Mouse (Mus musculus): ENCODE data around the gene Ppp1r12a. TPM values are rescaled to one million over a fixed set of nuclear protein-coding genes. Genes with fewer than 3 reads are reported as not detected.
A peak's percentile ranks its signal among the peaks of the same experiment; 100 is the strongest.

Ppp1r12a gene
- polyA plus RNA-seq (2012; rRNA removed): 25.6 and 42.1 TPM in 2 replicates

DNA sequence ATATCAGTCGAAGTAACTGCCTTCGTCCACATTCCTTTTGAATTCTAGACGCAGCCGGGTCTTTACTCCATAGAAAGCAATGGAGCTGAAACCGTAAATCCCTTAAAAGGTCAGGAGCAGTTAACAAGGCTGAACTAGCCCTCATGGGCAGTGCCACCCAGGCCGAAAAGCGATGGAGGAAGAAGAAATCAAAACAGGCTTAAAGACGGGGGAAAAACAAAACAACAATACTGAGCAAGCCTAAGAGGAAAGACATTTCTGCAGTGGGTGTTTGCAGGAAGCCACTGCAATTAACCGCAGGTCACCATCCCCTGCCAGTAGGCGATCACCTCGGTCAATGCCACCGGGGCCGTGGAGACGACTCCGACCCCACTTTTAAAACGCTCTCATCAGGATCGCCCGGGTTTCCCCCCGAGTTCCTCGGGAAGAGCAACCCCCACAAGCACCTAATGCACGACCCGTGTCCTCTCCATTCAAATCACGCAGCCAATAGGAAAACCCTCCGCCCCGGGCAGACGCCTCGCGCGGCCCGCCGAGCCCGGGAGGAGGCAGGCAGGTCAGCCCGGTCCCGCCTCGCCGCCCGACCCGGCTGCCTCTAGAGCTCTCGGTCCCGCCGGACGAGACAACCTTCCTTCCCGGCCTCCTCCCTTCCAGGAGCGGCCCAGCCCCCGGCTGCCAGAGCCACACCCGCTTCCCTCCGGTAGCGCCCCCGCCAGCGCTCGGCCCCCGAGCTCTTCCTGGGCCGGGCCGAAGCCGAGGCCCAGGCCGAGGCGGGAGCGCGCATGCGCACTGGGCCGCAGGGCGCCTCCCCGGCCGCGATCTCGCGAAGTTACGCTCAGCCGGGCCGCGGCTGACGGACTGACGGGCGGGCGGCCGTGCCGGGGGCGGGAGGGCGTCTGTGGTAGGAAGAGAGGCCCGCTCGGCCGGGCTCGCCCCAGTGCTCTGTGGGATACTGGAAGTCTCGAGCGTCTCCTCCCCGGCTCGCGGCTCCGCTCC, at the start of gene Ppp1r12a:
Gene Ppp1r12a (plus strand): TSS at position 933 of the 996 bp plus-strand sequence.
- 1% methylated on average over 74 of the region's 89 CpGs for WGBS
- DNase-seq (ENCODE audit: low read depth, low spot score): peak; percentile 74

DNA sequence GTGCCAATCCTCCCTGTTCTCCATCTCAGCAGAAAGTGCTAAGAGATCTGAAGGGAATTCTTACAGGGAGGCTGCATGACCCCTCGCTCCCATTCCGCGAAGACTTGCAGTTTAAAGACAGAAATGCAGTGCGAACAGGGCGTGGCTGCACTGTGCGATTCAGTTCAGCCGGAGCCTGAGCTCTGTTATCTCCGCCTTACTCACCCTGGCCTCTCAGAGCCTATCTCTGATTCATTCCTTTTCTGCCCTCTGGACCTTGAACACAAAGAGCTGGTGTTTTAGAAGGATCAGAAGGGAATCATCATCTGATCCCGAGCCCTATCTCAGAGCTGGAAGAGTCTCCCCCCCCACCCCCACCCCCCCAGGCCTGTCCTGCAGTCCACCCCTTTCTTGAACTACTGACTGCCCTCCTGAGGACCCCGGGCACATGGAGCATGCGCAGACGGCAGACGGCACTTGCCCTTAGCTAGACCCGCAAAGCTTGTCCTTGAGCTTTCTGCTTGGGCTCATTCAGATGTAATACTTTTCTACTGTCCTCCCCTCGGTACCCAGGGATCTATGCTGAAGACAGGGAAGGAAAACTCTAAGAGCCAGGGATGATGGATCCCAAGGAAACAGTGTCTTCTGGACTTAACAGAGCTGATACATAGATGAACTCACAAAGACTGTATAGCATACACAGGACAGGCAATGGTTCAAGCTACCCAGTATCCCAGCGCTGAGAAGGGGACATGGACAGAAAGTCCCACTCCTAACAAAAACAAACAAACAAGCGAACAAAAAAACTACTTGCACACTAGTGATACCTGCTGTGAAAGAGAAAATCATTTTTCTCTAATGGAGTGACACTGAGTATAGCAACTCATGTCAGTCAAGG, 48.4 kb upstream of the Ppp1r12a start:
- WGBS: 29% methylated on average over 17 of the region's 17 CpGs
- DNase-seq (ENCODE audit: low read depth, low spot score): peak; percentile 32

DNA sequence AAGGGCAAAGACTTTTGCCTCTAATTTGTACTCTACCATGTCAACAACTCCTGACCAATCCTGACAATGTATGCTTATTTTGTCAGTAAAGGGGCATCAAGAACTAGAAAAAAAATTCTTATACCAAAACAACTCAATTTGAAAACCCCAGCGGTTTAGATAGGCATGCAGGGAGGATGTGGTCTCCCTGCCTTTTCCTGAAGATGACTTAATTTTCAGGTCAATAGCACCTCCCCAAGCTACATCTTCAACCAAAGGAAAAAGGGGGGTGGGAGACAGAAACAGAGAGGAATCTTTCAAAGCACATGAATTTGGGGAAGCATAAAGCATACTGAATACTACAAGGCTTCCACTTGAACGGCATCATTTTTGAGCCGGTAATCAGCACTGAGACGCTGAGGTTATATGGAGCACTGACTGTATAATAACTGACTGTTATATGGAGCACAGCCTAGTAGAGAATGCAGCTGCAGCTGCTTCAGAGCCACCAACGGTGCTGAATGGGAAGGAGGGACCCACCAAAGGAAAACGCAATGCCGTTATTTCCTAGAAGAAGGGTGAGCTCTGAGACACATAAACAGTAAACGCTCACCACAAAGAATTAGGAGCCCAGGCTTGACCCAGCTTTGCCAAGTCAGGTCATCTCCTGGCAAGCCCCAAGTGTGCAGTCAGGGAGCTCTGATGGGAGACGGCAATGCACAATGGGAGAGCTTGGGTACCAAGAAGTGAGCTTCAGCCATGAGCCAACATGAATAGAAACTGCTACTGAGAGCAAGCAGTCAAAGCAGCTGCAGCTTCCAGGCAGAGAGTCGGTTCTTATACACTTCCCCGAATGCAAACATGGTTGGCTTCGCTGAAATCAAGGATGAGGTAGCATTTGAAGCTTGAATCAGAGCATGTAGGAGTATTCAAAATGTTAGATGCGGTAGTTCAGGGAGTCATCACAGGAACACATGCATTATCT, 43.5 kb upstream of the Ppp1r12a start:
- WGBS: 68% methylated on average over 13 of the region's 13 CpGs
- DNase-seq (ENCODE audit: low read depth, low spot score): no peak

DNA sequence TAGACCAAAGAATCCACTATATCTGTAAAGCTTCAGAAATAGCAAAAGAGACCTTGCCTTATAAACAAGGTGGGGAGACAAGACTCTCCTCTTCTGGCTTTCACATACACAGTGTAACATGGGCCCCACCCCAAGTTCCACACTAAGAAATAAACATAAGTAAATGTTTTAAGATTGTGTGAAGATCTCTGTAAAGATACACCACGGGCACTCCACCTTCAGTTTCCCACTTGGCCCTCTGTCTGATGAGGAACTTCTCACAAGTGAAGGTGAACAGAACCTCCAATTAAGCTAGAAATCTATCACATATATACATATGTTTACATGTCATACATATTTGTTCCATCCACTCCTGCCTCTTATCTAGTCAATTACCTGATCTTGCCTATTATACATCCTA, 42.6 kb upstream of the Ppp1r12a start:
- DNase-seq (ENCODE audit: low read depth, low spot score): no peak
- 42% methylated on average over 1 of the region's 1 CpGs for WGBS

DNA sequence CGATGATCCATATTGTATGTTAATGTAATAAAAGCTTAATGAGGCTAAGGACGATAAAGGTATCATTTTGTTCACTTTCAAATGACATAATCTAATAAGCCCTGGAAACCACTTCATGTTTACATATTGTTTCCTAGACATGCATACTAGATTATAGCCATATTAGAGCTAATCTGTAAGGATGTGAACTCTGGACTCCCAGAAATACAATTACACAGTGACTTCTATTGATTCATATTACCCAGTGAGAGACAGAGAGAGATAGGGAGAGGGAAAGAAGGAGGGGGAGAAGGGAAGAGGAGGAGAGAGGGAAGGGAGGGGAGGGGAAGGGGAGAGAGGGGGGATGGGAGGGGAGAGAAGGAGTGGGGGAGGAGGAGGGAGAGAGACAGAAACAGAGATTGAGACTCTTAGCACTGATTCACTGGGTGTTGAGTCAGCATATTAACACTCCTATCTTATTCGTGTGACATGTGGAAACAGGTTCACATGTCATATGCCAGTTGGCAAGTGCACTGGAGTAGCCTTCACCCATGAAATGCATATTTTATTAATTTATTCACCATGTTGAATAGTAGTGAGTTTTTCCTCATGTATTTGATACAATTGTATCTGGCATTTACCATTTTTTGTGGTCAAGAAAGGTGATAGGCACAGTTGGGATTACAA, 36.9 kb upstream of the Ppp1r12a start:
- WGBS: 43% methylated on average over 3 of the region's 3 CpGs
- DNase-seq (ENCODE audit: low read depth, low spot score): no peak

DNA sequence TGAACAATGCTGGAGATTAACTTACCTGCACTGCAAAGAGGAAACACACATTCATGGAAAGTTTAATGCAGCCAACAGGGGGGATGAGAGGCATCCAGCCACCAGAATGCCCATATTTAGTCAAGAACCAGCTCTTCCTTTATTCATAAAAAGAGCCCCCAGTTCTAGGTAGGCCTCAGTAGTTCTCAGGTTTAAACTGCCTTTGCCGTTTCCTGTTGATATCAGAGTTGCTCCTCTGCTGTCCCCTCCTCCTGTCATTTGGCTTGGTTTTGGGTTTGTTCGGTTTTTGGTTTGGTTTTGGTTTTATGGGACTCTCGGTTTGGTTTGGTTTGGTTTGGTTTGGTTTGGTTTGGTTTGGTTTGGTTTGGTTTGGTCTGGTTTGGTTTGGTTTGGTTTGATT, 32.8 kb upstream of the Ppp1r12a start:
- WGBS: 89% methylated on average over 3 of the region's 3 CpGs
- no peak for DNase-seq (ENCODE audit: low read depth, low spot score)

DNA sequence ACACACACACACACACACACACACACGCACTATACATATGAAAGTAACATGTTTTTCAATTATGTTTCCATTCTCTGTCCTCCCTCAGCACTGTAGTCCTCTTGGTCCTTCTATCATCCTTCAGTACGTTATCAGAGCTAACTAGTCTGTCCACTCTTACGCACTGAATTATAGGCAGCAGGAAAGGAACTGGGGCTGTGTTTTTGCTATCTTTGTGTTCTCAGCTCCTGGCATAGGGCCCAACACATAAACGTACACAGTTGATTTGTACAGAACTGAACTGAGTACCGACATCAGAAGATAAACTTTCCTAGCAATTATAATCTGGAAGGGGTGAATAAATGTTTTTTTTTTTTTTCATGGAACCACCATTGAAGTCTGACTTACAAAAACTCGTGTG, 30.1 kb upstream of the Ppp1r12a start:
- DNase-seq (ENCODE audit: low read depth, low spot score): no peak
- WGBS: 32% methylated on average over 6 of the region's 6 CpGs

DNA sequence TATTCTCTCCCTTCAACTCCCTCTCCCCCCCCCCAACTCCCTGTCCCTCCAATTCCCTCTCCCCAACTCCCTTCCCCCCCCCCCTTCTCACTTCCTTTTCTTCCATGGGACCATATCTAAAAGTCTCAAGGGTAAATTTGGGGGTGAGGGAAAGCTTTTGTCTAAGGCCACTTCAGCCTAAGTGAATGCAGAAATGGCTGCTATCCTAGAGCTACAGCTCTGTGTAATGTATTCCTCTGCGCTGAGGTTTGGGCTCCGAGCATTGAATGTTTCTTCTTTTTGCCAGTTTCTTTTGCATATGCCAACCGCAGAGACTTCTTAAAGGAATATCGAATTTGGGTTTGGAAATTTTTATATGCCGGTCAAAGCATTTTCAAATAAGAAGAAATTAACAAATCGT, 28.7 kb upstream of the Ppp1r12a start:
- DNase-seq (ENCODE audit: low read depth, low spot score): no peak
- 92% methylated on average over 6 of the region's 6 CpGs for WGBS

DNA sequence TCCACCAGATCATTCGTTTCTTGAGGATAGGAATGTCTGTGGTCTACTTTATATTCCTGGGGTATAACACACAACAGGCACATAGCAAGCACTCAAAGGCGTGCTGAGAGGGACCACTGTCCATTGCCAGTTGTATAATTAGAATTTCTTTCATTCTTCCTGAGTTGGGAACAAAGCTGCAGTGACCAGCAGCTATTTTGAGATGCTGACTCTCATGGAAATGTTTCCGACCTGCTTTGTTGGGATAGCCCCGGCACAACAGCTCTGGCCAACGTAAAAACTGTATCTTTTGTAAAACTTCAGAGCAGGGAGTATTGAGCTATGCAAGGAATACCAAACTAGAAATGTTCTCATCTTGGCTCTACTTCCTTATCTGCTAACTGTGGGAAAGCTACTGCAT, 28.2 kb upstream of the Ppp1r12a start:
- 65% methylated on average over 5 of the region's 5 CpGs for WGBS
- no peak for DNase-seq (ENCODE audit: low read depth, low spot score)

DNA sequence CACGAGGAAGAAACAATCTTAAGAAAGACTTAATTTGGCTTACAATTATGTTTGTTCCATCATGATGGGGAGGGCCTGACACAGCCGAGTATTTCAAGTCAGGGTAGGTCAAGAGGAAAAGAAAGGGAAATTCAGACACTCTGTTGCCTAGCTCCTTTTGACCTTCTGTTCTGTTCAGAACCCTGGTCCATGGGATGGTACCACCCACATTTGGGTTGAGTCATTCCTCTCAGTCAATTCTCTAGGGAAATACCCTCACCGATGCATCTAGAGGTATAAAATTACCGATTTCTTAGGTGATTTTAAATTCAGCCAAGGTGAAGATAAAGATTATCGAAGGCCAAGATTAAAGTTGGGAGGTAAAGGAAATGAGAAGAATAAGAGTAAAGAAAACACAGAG, 23.6 kb upstream of the Ppp1r12a start:
- WGBS: 84% methylated on average over 5 of the region's 5 CpGs
- no peak for DNase-seq (ENCODE audit: low read depth, low spot score)

DNA sequence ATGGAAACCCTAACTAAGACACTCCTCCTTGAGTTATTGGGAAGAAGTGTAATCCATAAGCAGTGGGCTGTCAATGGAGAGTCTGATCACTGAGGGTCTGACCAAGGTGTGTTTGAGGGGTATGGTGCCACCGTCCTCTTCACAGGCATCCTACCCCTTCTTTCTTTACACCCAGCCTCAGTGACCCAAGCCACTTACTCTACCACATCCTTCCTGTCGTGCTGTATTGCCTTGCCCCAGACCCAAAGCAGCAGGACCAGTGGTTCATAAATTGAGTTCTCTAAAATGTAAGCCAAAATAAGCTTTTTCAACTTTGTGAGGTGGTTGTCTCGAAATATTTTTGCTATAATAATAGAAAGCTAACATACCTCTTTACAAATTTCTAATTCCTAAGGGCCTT, 22.2 kb upstream of the Ppp1r12a start:
- DNase-seq (ENCODE audit: low read depth, low spot score): no peak
- WGBS: 77% methylated on average over 3 of the region's 3 CpGs

DNA sequence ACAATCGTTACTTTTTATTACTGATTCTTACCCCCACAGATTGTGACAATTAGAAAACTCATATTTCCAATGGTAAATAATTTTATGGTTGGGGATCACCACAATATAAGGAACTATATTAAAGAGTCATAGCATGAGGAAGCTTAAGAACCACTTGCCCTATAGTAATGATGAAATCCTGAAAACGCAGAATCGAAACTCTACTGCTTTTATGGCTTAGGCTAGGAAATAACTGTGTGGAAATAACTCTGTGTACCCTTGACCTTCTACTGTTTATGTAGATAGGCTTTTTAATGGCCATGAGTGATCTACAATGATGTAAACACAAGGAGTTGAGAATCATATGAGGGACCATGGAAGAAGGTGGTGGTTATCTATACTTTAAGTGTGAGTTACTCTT, 21.3 kb upstream of the Ppp1r12a start:
- 33% methylated on average over 3 of the region's 3 CpGs for WGBS
- DNase-seq (ENCODE audit: low read depth, low spot score): no peak

DNA sequence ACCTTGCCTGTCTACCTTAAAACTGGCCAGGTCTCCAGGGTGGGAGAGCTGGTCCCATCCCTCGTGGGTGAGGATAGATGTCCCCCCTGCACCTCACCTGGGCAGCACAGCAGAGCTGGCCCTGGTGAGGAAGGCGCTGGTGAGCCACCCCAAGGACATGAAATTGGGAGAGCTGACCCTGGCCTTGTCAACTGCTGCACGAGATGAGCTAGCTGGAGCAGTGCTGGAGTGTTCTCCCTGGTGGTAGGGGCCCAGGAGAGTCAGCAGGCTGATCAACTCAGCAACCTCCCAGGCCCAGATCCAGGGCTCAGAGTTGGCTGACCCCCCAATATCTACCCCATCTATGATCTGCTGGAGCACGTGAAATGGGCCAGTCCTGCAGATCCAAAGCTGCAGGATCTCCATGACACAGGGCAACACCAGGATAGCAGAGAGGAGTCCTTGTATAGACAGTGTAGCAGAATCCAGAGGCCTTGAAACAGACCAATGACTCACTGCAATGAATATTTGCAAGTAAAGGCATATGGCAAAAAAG, 17.9 kb upstream of the Ppp1r12a start:
- WGBS: 84% methylated on average over 4 of the region's 4 CpGs
- no peak for DNase-seq (ENCODE audit: low read depth, low spot score)

DNA sequence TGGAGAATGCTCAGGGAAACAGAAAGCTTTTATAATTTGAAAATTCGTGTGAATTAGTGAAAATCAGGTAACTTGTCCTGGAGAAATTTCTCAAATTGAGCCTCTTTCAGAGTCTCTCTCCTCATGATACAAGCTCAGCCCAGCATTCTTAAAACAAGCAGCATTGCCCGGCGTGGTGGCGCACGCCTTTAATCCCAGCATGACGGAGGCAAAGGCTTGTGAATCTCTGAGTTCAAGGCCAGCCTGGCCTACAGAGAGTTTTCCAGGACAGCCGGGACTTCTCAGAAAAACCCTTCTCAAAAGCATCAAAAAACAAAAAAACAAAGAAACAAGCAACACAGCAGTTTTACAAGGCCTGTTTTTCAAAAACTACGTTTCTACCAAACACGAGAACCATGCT, 16.3 kb upstream of the Ppp1r12a start:
- DNase-seq (ENCODE audit: low read depth, low spot score): no peak
- WGBS: 87% methylated on average over 9 of the region's 9 CpGs

DNA sequence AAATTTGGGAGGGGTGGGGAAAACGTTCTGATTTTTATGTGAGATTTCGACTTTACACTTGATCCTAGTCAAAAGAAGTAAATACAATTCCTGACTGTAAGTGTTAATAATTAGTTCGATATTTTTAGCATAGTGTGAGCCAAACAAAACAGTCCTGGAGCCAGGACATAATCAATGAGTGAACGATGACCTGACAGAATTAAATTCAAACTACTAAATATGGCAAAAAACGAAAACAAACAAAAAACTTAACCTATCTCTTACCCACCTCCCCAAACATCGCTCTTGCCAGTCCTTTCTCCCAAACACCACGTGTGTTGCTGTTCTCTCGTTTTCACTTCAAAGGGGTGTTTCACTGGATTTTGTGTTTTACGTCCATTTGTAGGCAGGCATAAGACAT, 15.0 kb upstream of the Ppp1r12a start:
- DNase-seq (ENCODE audit: low read depth, low spot score): no peak
- 73% methylated on average over 9 of the region's 9 CpGs for WGBS

DNA sequence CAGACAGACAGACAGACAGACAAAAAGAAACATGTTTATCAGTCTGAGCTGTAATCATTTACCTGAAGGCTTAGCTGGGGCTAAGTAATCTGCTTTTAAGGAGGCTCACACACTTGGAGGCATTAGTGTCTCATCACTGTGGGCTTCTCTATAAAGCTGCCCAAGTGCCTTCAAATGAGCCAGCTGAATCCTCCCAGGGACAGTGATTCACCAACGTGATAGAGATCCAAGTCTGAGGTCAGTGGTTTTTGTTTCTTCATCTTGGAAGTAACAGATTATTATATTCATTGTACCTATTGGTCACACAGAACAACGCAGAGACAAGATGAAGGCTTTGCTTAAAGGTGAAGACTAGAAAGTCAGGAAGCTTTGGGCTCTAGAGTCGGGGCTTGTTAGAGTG, 8.7 kb upstream of the Ppp1r12a start:
- WGBS: 68% methylated on average over 3 of the region's 3 CpGs
- no peak for DNase-seq (ENCODE audit: low read depth, low spot score)

DNA sequence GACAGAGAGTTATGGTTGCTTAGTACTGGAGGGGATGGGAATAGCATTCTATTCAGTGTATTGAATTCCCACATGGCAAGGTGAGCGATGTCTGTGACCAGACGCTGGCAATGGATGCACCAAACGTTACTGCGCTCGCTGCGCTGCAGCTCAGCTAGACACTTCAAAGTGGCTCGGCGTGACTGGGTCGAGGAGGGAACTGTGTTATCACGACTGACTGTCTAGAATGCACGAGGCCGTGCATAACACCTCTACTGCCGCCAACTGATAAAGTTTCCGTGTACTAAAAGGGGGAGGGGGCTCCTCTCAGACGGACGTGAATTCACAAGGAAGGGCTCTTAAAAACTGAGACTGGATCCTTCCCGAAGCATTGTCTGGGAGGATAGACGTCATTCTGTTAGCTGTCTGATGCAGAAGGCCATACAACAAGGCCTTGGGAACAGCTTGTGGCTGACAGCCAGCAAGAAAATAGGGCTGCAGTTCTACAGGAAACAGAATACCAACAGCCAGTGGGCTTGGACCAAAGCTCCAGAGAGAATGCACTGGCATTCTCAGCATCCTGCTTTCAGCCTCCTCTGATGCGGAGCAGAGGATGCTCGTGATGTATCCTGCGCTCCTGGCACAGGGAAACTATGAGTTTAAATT, 6.8 kb upstream of the Ppp1r12a start:
- DNase-seq (ENCODE audit: low read depth, low spot score): no peak
- WGBS: 67% methylated on average over 21 of the region's 21 CpGs

DNA sequence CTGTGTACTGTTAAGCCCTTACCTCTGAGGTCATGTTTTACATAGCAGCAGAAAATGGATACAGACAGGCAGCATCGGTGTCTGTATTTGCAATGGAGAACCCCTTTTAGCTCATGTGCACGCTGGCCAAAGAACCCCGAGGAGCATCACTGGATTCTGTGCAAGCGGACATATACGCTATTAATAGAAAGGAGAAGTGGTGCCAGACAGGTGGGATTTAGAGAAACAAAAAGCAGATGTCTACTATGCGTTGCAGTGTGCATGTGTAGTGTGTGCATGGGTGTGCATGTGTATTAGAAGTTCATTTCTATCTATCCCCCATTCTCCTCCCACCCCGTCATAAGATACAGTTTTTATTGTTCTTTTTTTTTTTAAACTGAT, 6.3 kb upstream of the Ppp1r12a start:
- no peak for DNase-seq (ENCODE audit: low read depth, low spot score)
- WGBS: 71% methylated on average over 7 of the region's 7 CpGs

Data from large intestine, adult 2 months (tissue).